ENCODE assay signal across 14 mouse cellular contexts in genomic region chr9:107907801-107908120, GRCm38 (mm10). TPM values are rescaled to one million over a fixed set of nuclear protein-coding genes. Genes with fewer than 3 reads are reported as not detected.
A peak's percentile ranks its signal among the peaks of the same experiment; 100 is the strongest.
DNase-seq lines count a peak whose midpoint lies in the region; ATAC-seq lines count a peak whose summit lies in the region.
"Had no signal": no experiment of that assay in that cellular context is flagged by ENCODE, and none has a peak within 500 bp of the region (broad histone marks: within the 10 kb centered on the region; RNA-seq: fewer than 3 reads in every experiment).

No protein-coding gene starts in this region.

- H3K4me1 ChIP-seq in liver, embryonic 13.5 days (replicated peaks): peaks cover 45% of the 10 kb centered on the region
- H3K4me1 ChIP-seq in embryonic facial prominence, embryonic 14.5 days (ENCODE audit: control insufficient read depth, insufficient read depth, low read length): peaks cover 48% of the 10 kb centered on the region
- H3K4me1 ChIP-seq in liver, embryonic 15.5 days (replicated peaks): peaks cover 40% of the 10 kb centered on the region

- H3K4me2 ChIP-seq in liver, embryonic 13.5 days: peak overlapping the region; percentile 71
- peak overlapping the region; percentile 82 for H3K4me2 ChIP-seq in embryonic facial prominence, embryonic 14.5 days (ENCODE audit: low read depth, low read length)
- H3K4me2 ChIP-seq in liver, embryonic 15.5 days: peak overlapping the region; percentile 75

- no peak for ATAC-seq in liver, embryonic 13.5 days (ENCODE audit: low read depth)
- ATAC-seq in embryonic facial prominence, embryonic 14.5 days (ENCODE audit: low read depth): no peak
- ATAC-seq in liver, embryonic 15.5 days (ENCODE audit: insufficient read depth): no peak

- WGBS in liver, embryonic 13.5 days (ENCODE audit: insufficient replicate concordance): 75% methylated on average over 14 of the region's 14 CpGs
- 77% methylated on average over 14 of the region's 14 CpGs for WGBS in embryonic facial prominence, embryonic 14.5 days
- WGBS in liver, embryonic 15.5 days (ENCODE audit: insufficient replicate concordance): 77% methylated on average over 14 of the region's 14 CpGs

- no peaks in the 10 kb centered on the region for H3K36me3 ChIP-seq in liver, embryonic 13.5 days
- H3K36me3 ChIP-seq in embryonic facial prominence, embryonic 14.5 days (ENCODE audit: control insufficient read depth, insufficient read depth, low read length): no peaks in the 10 kb centered on the region
- 0 out of 2 replicates have a peak, but pooled peaks cover 2% of the 10 kb centered on the region for H3K36me3 ChIP-seq in liver, embryonic 15.5 days (replicated peaks)
- H3K36me3 ChIP-seq: forebrain, embryonic 12.5 days had no signal

- H3K27me3 ChIP-seq in liver, embryonic 13.5 days: peaks cover 15% of the 10 kb centered on the region
- H3K27me3 ChIP-seq in embryonic facial prominence, embryonic 14.5 days (replicated peaks; ENCODE audit: control insufficient read depth, insufficient read depth, low read length): no peaks in the 10 kb centered on the region; the same call in 1 of the 2 replicates
- H3K27me3 ChIP-seq in liver, embryonic 15.5 days: peaks cover 23% of the 10 kb centered on the region

- H3K9me3 ChIP-seq in liver, embryonic 13.5 days (replicated peaks): no peaks in the 10 kb centered on the region
- H3K9me3 ChIP-seq in embryonic facial prominence, embryonic 14.5 days (ENCODE audit: control insufficient read depth, low read length): no peaks in the 10 kb centered on the region
- no peaks in the 10 kb centered on the region for H3K9me3 ChIP-seq in liver, embryonic 15.5 days (replicated peaks)
- H3K9me3 ChIP-seq: forebrain, embryonic 12.5 days had no signal

- H3K4me3 ChIP-seq in liver, embryonic 13.5 days (replicated peaks): 0 out of 2 replicates have a peak overlapping the region, but pooled peaks have one; percentile 6
- H3K4me3 ChIP-seq in embryonic facial prominence, embryonic 14.5 days (ENCODE audit: low read depth, low read length): peak overlapping the region; percentile 46
- H3K4me3 ChIP-seq in liver, embryonic 15.5 days (replicated peaks): no peak overlapping the region; the same call in 1 of the 2 replicates
- H3K4me3 ChIP-seq: forebrain, embryonic 12.5 days; layer of hippocampus, adult 2 months had no signal

- H3K9ac ChIP-seq in liver, embryonic 13.5 days: no peak overlapping the region
- peak overlapping the region; percentile 69; the same call in 1 of the 2 replicates for H3K9ac ChIP-seq in embryonic facial prominence, embryonic 14.5 days (ENCODE audit: low read depth, low read length)
- no peak overlapping the region for H3K9ac ChIP-seq in liver, embryonic 15.5 days
- H3K9ac ChIP-seq: forebrain, embryonic 12.5 days had no signal

- peak; percentile 19 for DNase-seq in adrenal gland, postnatal 14 days
- DNase-seq in adrenal gland, postnatal 4 days (ENCODE audit: low spot score in 2 of 2): no peak
- DNase-seq in liver, embryonic 13.5 days: no peak
- DNase-seq in liver: no peak
- no peak for DNase-seq in embryonic facial prominence, embryonic 14.5 days (ENCODE audit: low spot score)
- DNase-seq in testis, postnatal 10 days (ENCODE audit: low spot score): no peak
- DNase-seq in layer of hippocampus, postnatal 36 days: no peak
- DNase-seq: cerebellum, postnatal 36 days had no signal

- H3K27ac ChIP-seq in liver, embryonic 13.5 days: no peak overlapping the region
- H3K27ac ChIP-seq in embryonic facial prominence, embryonic 14.5 days (replicated peaks; ENCODE audit: low read depth, low read length): no peak overlapping the region
- H3K27ac ChIP-seq in liver, embryonic 15.5 days (replicated peaks): no peak overlapping the region
- H3K27ac ChIP-seq: forebrain, embryonic 12.5 days; layer of hippocampus, adult 2 months had no signal

RNA-seq across cellular contexts. Expression of gene Mst1r, which starts 1.1 kb away (rescaled TPM):
- 5.0 and 8.7 TPM in 2 replicates for total RNA-seq in adrenal gland, postnatal 14 days (2021)
- total RNA-seq in adrenal gland, postnatal 4 days (2021): 10 to 100 TPM; 10.8 to 15.7 TPM
- polyA plus RNA-seq in liver, embryonic 13.5 days (2015; fragmentation: Nextera tagmentation; extraction: Ambion mirVana): 0.68 and 0.71 TPM in 2 replicates
- 2.8 and 3.1 TPM in 2 replicates for polyA plus RNA-seq in embryonic facial prominence, embryonic 14.5 days (2014; fragmentation: Nextera tagmentation; extraction: Ambion mirVana)
- 0.85 and 1.4 TPM in 2 replicates for polyA plus RNA-seq in liver, embryonic 15.5 days (2015; fragmentation: Nextera tagmentation; extraction: Ambion mirVana)
- 1 to 10 TPM; 1.6 to 1.7 TPM for total RNA-seq in layer of hippocampus, postnatal 36 days (2021)
- total RNA-seq: megakaryocyte progenitor cell, adult 5-6 weeks had no signal

RNA-seq across cellular contexts. Expression of gene Mon1a, which starts 19.8 kb away (rescaled TPM):
- total RNA-seq in adrenal gland, postnatal 14 days (2021): 12.3 and 14.0 TPM in 2 replicates
- 10 to 100 TPM; 11.8 to 11.9 TPM for total RNA-seq in adrenal gland, postnatal 4 days (2021)
- polyA plus RNA-seq in liver, embryonic 13.5 days (2015; fragmentation: Nextera tagmentation; extraction: Ambion mirVana): 5.6 and 5.8 TPM in 2 replicates
- 11.4 and 11.8 TPM in 2 replicates for polyA plus RNA-seq in embryonic facial prominence, embryonic 14.5 days (2014; fragmentation: Nextera tagmentation; extraction: Ambion mirVana)
- 3.9 and 5.0 TPM in 2 replicates for polyA plus RNA-seq in liver, embryonic 15.5 days (2015; fragmentation: Nextera tagmentation; extraction: Ambion mirVana)
- 10 to 100 TPM; 23.0 to 25.5 TPM for total RNA-seq in layer of hippocampus, postnatal 36 days (2021)

RNA-seq across cellular contexts. Expression of gene Actl11, which starts 20.5 kb away (rescaled TPM):
- not detected in 2 replicates for total RNA-seq in adrenal gland, postnatal 14 days (2021)
- total RNA-seq in adrenal gland, postnatal 4 days (2021): not detected
- polyA plus RNA-seq in liver, embryonic 13.5 days (2015; fragmentation: Nextera tagmentation; extraction: Ambion mirVana): not detected in 2 replicates
- not detected in 2 replicates for polyA plus RNA-seq in embryonic facial prominence, embryonic 14.5 days (2014; fragmentation: Nextera tagmentation; extraction: Ambion mirVana)
- polyA plus RNA-seq in liver, embryonic 15.5 days (2015; fragmentation: Nextera tagmentation; extraction: Ambion mirVana): not detected in 2 replicates
- total RNA-seq in layer of hippocampus, postnatal 36 days (2021): not detected
- total RNA-seq: heart, postnatal 36 days; layer of hippocampus, adult 2 months had no signal
- polyA plus RNA-seq: brain, embryonic 14.5 days; forebrain, embryonic 12.5 days had no signal

RNA-seq across cellular contexts. Expression of gene Camkv, which starts 27.7 kb away (rescaled TPM):
- total RNA-seq in adrenal gland, postnatal 14 days (2021): 1.3 and 2.3 TPM in 2 replicates
- 1 to 10 TPM; 3.5 to 4.0 TPM for total RNA-seq in adrenal gland, postnatal 4 days (2021)
- polyA plus RNA-seq in liver, embryonic 13.5 days (2015; fragmentation: Nextera tagmentation; extraction: Ambion mirVana): 0.13 and 0.28 TPM in 2 replicates
- 2.2 and 2.6 TPM in 2 replicates for polyA plus RNA-seq in embryonic facial prominence, embryonic 14.5 days (2014; fragmentation: Nextera tagmentation; extraction: Ambion mirVana)
- 0.08 and 0.09 TPM in 2 replicates for polyA plus RNA-seq in liver, embryonic 15.5 days (2015; fragmentation: Nextera tagmentation; extraction: Ambion mirVana)
- total RNA-seq in layer of hippocampus, postnatal 36 days (2021): 100 to 1,000 TPM; 510 to 566 TPM
- total RNA-seq: heart, postnatal 36 days; megakaryocyte progenitor cell, adult 5-6 weeks had no signal

RNA-seq across cellular contexts. Expression of gene Rbm6, which starts 34.7 kb away (rescaled TPM):
- total RNA-seq in adrenal gland, postnatal 14 days (2021): 49.8 and 61.4 TPM in 2 replicates
- 10 to 100 TPM; 56.4 to 61.8 TPM for total RNA-seq in adrenal gland, postnatal 4 days (2021)
- 30.4 and 36.2 TPM in 2 replicates for polyA plus RNA-seq in liver, embryonic 13.5 days (2015; fragmentation: Nextera tagmentation; extraction: Ambion mirVana)
- polyA plus RNA-seq in embryonic facial prominence, embryonic 14.5 days (2014; fragmentation: Nextera tagmentation; extraction: Ambion mirVana): 52.2 and 61.0 TPM in 2 replicates
- 26.1 and 27.7 TPM in 2 replicates for polyA plus RNA-seq in liver, embryonic 15.5 days (2015; fragmentation: Nextera tagmentation; extraction: Ambion mirVana)
- 10 to 100 TPM; 58.4 to 72.0 TPM for total RNA-seq in layer of hippocampus, postnatal 36 days (2021)
